Mouse (Mus musculus): ENCODE measurements around the gene Zfp541. TPM values are rescaled to one million over a fixed set of nuclear protein-coding genes. Genes with fewer than 3 reads are reported as not detected.

Zfp541 gene
- polyA plus RNA-seq, 1 experiment from 2014 or later, result 0.17 TPM

GRCm38 (mm10) chr7:16116418-16116817, 54.8 kb downstream of the Zfp541 start:
- no peaks in the 10 kb centered on the region for H3K9me3 ChIP-seq (replicated peaks)
- H3K27ac ChIP-seq (replicated peaks), result no peak overlapping the region
- H3K4me1 ChIP-seq, result peaks cover 20% of the 10 kb centered on the region
- H3K4me3 ChIP-seq (replicated peaks), result no peak overlapping the region
- WGBS, result 90% methylated on average over 7 of the region's 7 CpGs
- no peak overlapping the region for H3K4me2 ChIP-seq
- no peaks in the 10 kb centered on the region for H3K27me3 ChIP-seq (replicated peaks)
- ATAC-seq (ENCODE audit: low FRiP score), result no peak
- peaks cover 63% of the 10 kb centered on the region for H3K36me3 ChIP-seq
- no peak overlapping the region for H3K9ac ChIP-seq (replicated peaks)

GRCm38 (mm10) chr7:16117100-16117499, 55.5 kb downstream of the Zfp541 start:
- no peak overlapping the region for H3K4me3 ChIP-seq (replicated peaks)
- H3K4me1 ChIP-seq, result peaks cover 20% of the 10 kb centered on the region
- no peak overlapping the region for H3K9ac ChIP-seq (replicated peaks)
- H3K36me3 ChIP-seq, result peaks cover 56% of the 10 kb centered on the region
- H3K9me3 ChIP-seq (replicated peaks), result no peaks in the 10 kb centered on the region
- H3K4me2 ChIP-seq, result no peak overlapping the region
- H3K27me3 ChIP-seq (replicated peaks), result no peaks in the 10 kb centered on the region
- no peak for ATAC-seq (ENCODE audit: low FRiP score)
- WGBS, result 88% methylated on average over 3 of the region's 3 CpGs
- H3K27ac ChIP-seq (replicated peaks), result no peak overlapping the region

GRCm38 (mm10) chr7:16119569-16120261, 58.1 kb downstream of the Zfp541 start, which contains the start of gene Kptn:
Gene Kptn, plus strand, starts transcription at chr7:16119895.
- WGBS, result 1% methylated on average over 33 of the region's 33 CpGs
- peak within 1 kb of the TSS; percentile 95 for H3K27ac ChIP-seq (replicated peaks)
- H3K9ac ChIP-seq (replicated peaks), result peak within 1 kb of the TSS; percentile 80
- peaks cover 40% of the 10 kb centered on the region for H3K36me3 ChIP-seq
- peaks cover 20% of the 10 kb centered on the region for H3K4me1 ChIP-seq
- H3K9me3 ChIP-seq (replicated peaks), result no peaks in the 10 kb centered on the region
- H3K4me2 ChIP-seq, result peak within 1 kb of the TSS; percentile 75
- peak; percentile 88 for ATAC-seq (ENCODE audit: low FRiP score)
- H3K27me3 ChIP-seq (replicated peaks), result no peaks in the 10 kb centered on the region
- peak within 1 kb of the TSS; percentile 77 for H3K4me3 ChIP-seq (replicated peaks)

- no peaks in the 10 kb centered on the region for H3K9me3 ChIP-seq (replicated peaks)
- peak overlapping the region; percentile 80 for H3K9ac ChIP-seq (replicated peaks)
- no peaks in the 10 kb centered on the region for H3K27me3 ChIP-seq (replicated peaks)
- H3K4me3 ChIP-seq (replicated peaks), result peak overlapping the region; percentile 77
- peak; percentile 46 for ATAC-seq (ENCODE audit: low FRiP score)
- peak overlapping the region; percentile 95; the same call in 1 of the 2 replicates for H3K27ac ChIP-seq (replicated peaks)
- peaks cover 39% of the 10 kb centered on the region for H3K36me3 ChIP-seq
- H3K4me2 ChIP-seq, result peak overlapping the region; percentile 75
- H3K4me1 ChIP-seq, result peaks cover 20% of the 10 kb centered on the region
- WGBS, result 60% methylated on average over 9 of the region's 9 CpGs
Observed at GRCm38 (mm10) chr7:16120262-16120600, 58.6 kb downstream of the Zfp541 start.

GRCm38 (mm10) chr7:16125829-16126228, 64.2 kb downstream of the Zfp541 start:
- ATAC-seq (ENCODE audit: low FRiP score), result no peak
- Histone ChIP-seq H3K27ac (replicated peaks) (no peak overlapping the region), H3K36me3 (peaks cover 19% of the 10 kb centered on the region), H3K4me2 (no peak overlapping the region), H3K4me1 (peaks cover 24% of the 10 kb centered on the region), H3K9me3 (replicated peaks) (no peaks in the 10 kb centered on the region), H3K27me3 (replicated peaks) (no peaks in the 10 kb centered on the region), H3K4me3 (replicated peaks) (no peak overlapping the region), H3K9ac (replicated peaks) (no peak overlapping the region)
- WGBS, result 86% methylated on average over 9 of the region's 9 CpGs

- no peak overlapping the region for H3K4me2 ChIP-seq
- peaks cover 19% of the 10 kb centered on the region for H3K36me3 ChIP-seq
- no peak overlapping the region for H3K9ac ChIP-seq (replicated peaks)
- no peak for ATAC-seq (ENCODE audit: low FRiP score)
- 65% methylated on average over 6 of the region's 6 CpGs for WGBS
- H3K27ac ChIP-seq (replicated peaks), result no peak overlapping the region
- H3K4me1 ChIP-seq, result peaks cover 45% of the 10 kb centered on the region
- no peaks in the 10 kb centered on the region for H3K27me3 ChIP-seq (replicated peaks)
- H3K4me3 ChIP-seq (replicated peaks), result no peak overlapping the region
- no peaks in the 10 kb centered on the region for H3K9me3 ChIP-seq (replicated peaks)
Observed at GRCm38 (mm10) chr7:16128344-16128743, 66.7 kb downstream of the Zfp541 start.

- peaks cover 50% of the 10 kb centered on the region for H3K4me1 ChIP-seq
- peaks cover 18% of the 10 kb centered on the region for H3K36me3 ChIP-seq
- peak overlapping the region; percentile 54 for H3K4me3 ChIP-seq (replicated peaks)
- no peaks in the 10 kb centered on the region for H3K9me3 ChIP-seq (replicated peaks)
- WGBS, result 63% methylated on average over 5 of the region's 5 CpGs
- H3K27ac ChIP-seq (replicated peaks), result peak overlapping the region; percentile 87
- peak overlapping the region; percentile 78 for H3K4me2 ChIP-seq
- peak overlapping the region; percentile 52; the same call in 1 of the 2 replicates for H3K9ac ChIP-seq (replicated peaks)
- H3K27me3 ChIP-seq (replicated peaks), result no peaks in the 10 kb centered on the region
- ATAC-seq (ENCODE audit: low FRiP score), result no peak
Observed at GRCm38 (mm10) chr7:16128899-16129298, 67.3 kb downstream of the Zfp541 start.

- peaks cover 13% of the 10 kb centered on the region for H3K36me3 ChIP-seq
- H3K4me1 ChIP-seq, result peaks cover 56% of the 10 kb centered on the region
- peak within 1 kb of the TSS; percentile 54 for H3K4me3 ChIP-seq (replicated peaks)
- H3K27me3 ChIP-seq (replicated peaks), result no peaks in the 10 kb centered on the region
- H3K4me2 ChIP-seq, result peak within 1 kb of the TSS; percentile 78
- ATAC-seq (ENCODE audit: low FRiP score), result peak; percentile 90
- H3K9me3 ChIP-seq (replicated peaks), result no peaks in the 10 kb centered on the region
- peak within 1 kb of the TSS; percentile 87 for H3K27ac ChIP-seq (replicated peaks)
- 4% methylated on average over 12 of the region's 12 CpGs for WGBS
- H3K9ac ChIP-seq (replicated peaks), result peak within 1 kb of the TSS; percentile 65
Observed at GRCm38 (mm10) chr7:16129421-16129845, 67.8 kb downstream of the Zfp541 start, which contains the start of gene Slc8a2. Gene Slc8a2, plus strand, starts transcription at chr7:16129826.

- peaks cover 62% of the 10 kb centered on the region for H3K4me1 ChIP-seq
Observed at GRCm38 (mm10) chr7:16129846-16130691, 68.5 kb downstream of the Zfp541 start.

GRCm38 (mm10) chr7:16130956-16131634, 69.5 kb downstream of the Zfp541 start:
- H3K27ac ChIP-seq (replicated peaks), result peak overlapping the region; percentile 87
- peak overlapping the region; percentile 65 for H3K9ac ChIP-seq (replicated peaks)
- no peaks in the 10 kb centered on the region for H3K27me3 ChIP-seq (replicated peaks)
- ATAC-seq (ENCODE audit: low FRiP score), result no peak
- 33% methylated on average over 13 of the region's 13 CpGs for WGBS
- H3K4me1 ChIP-seq, result peaks cover 68% of the 10 kb centered on the region
- peak overlapping the region; percentile 78 for H3K4me2 ChIP-seq
- peaks cover under 1% of the 10 kb centered on the region; the same call in 1 of the 2 replicates for H3K36me3 ChIP-seq
- peak overlapping the region; percentile 54 for H3K4me3 ChIP-seq (replicated peaks)
- H3K9me3 ChIP-seq (replicated peaks), result no peaks in the 10 kb centered on the region

More at GRCm38 (mm10) chr7:16129846-16130691, 68.5 kb downstream of the Zfp541 start:
- H3K9ac ChIP-seq (replicated peaks), result peak overlapping the region; percentile 65
- H3K4me2 ChIP-seq, result peak overlapping the region; percentile 78
- H3K4me3 ChIP-seq (replicated peaks), result peak overlapping the region; percentile 54
- H3K36me3 ChIP-seq, result peaks cover 7% of the 10 kb centered on the region
- WGBS, result under 1% methylated on average over 35 of the region's 38 CpGs
- peak overlapping the region; percentile 87 for H3K27ac ChIP-seq (replicated peaks)
- H3K27me3 ChIP-seq (replicated peaks), result no peaks in the 10 kb centered on the region
- no peaks in the 10 kb centered on the region for H3K9me3 ChIP-seq (replicated peaks)
- ATAC-seq (ENCODE audit: low FRiP score), result peak; percentile 87

GRCm38 (mm10) chr7:16132161-16132581, 70.6 kb downstream of the Zfp541 start:
- Histone ChIP-seq H3K9ac (replicated peaks) (peak overlapping the region; percentile 11; the same call in 1 of the 2 replicates), H3K27me3 (replicated peaks) (no peaks in the 10 kb centered on the region), H3K27ac (replicated peaks) (peak overlapping the region; percentile 29; the same call in 1 of the 2 replicates), H3K4me2 (peak overlapping the region; percentile 78), H3K9me3 (replicated peaks) (no peaks in the 10 kb centered on the region), H3K36me3 (no peaks in the 10 kb centered on the region), H3K4me3 (replicated peaks) (peak overlapping the region; percentile 54; the same call in 1 of the 2 replicates), H3K4me1 (peaks cover 68% of the 10 kb centered on the region)
- 6% methylated on average over 6 of the region's 7 CpGs for WGBS
- ATAC-seq (ENCODE audit: low FRiP score), result no peak
